8 mouse cellular contexts compared by ENCODE assay signal in genomic region chr1:38987080-38987864, GRCm38 (mm10). TPM values are rescaled to one million over a fixed set of nuclear protein-coding genes. Genes with fewer than 3 reads are reported as not detected.
DNase-seq lines count a peak whose midpoint lies in the region; ATAC-seq lines count a peak whose summit lies in the region.

No protein-coding gene starts in this region.

- no peaks in the 10 kb centered on the region for H3K9me3 ChIP-seq in hindbrain, embryonic 11.5 days (ENCODE audit: control insufficient read depth, low read length)

- 6% methylated on average over 37 of the region's 38 CpGs for whole genome bisulfite sequencing in hindbrain, embryonic 11.5 days

- H3K4me1 ChIP-seq in hindbrain, embryonic 11.5 days (replicated peaks; ENCODE audit: control insufficient read depth, insufficient read depth, low read length) = peaks cover 3% of the 10 kb centered on the region; the same call in 1 of the 2 replicates

- H3K4me3 ChIP-seq in hindbrain, embryonic 11.5 days (ENCODE audit: low read depth, low read length) = peak overlapping the region; percentile 82

- no peaks in the 10 kb centered on the region for H3K36me3 ChIP-seq in hindbrain, embryonic 11.5 days (ENCODE audit: control insufficient read depth, insufficient read depth, low read length)

- no peaks in the 10 kb centered on the region for H3K27me3 ChIP-seq in hindbrain, embryonic 11.5 days (ENCODE audit: control insufficient read depth, insufficient read depth, low read length)

- DNase-seq in Muller cell, postnatal 12 days (ENCODE audit: inconsistent ontology term) = peak; percentile 99
- peak; percentile 99 for DNase-seq in cerebellum, adult 9-11 months
- DNase-seq in frontal cortex, adult 2 months (ENCODE audit: extremely low spot score in 1 of 2, low spot score in 1 of 2) = peak; percentile 94 to 96
- DNase-seq in hindbrain, embryonic 11.5 days (ENCODE audit: low spot score) = peak; percentile 97
- peak; percentile 96 to 97 for DNase-seq in layer of hippocampus, postnatal 10 days (ENCODE audit: low spot score in 2 of 2)
- DNase-seq in lung, postnatal 10 days = peak; percentile 98
- peak; percentile 98 for DNase-seq in ovary, postnatal 36 days (ENCODE audit: low spot score)
- peak; percentile 99 for DNase-seq in thymus, postnatal 25 days

- H3K4me2 ChIP-seq in hindbrain, embryonic 11.5 days (replicated peaks; ENCODE audit: low read depth, low read length) = peak overlapping the region; percentile 79

- peak; percentile 99 for ATAC-seq in hindbrain, embryonic 11.5 days (ENCODE audit: low FRiP score)

- H3K27ac ChIP-seq in hindbrain, embryonic 11.5 days (ENCODE audit: low read depth, low read length) = peak overlapping the region; percentile 54; the same call in 1 of the 2 replicates

- peak overlapping the region; percentile 81 for H3K9ac ChIP-seq in hindbrain, embryonic 11.5 days (ENCODE audit: low read depth, low read length)

RNA-seq across cellular contexts. Expression of gene Pdcl3, which starts 1.9 kb away (rescaled TPM):
- 44.7 and 53.8 TPM in 2 replicates for polyA plus RNA-seq in frontal cortex, adult 2 months (2012; rRNA removed)
- polyA plus RNA-seq in hindbrain, embryonic 11.5 days (2014; fragmentation: Nextera tagmentation; extraction: Ambion mirVana) = 173 TPM in 2 replicates
- total RNA-seq in layer of hippocampus, postnatal 10 days (2021) = 10 to 100 TPM; 46.3 TPM

RNA-seq across cellular contexts. Expression of gene Nms, which starts 48.3 kb away (rescaled TPM):
- polyA plus RNA-seq in frontal cortex, adult 2 months (2012; rRNA removed) = not detected in 2 replicates
- 1.1 and 1.5 TPM in 2 replicates for polyA plus RNA-seq in hindbrain, embryonic 11.5 days (2014; fragmentation: Nextera tagmentation; extraction: Ambion mirVana)
- not detected for total RNA-seq in layer of hippocampus, postnatal 10 days (2021)

Comparison
In these comparisons a context has a peak if more than half of its experiments do, and no peak if none do; other contexts are left out.
1. Peak in every context shown above with its lines: DNase-seq, ATAC-seq, H3K4me3 ChIP-seq and H3K27ac ChIP-seq.